Mouse (Mus musculus) midbrain, embryonic 16.5 days (tissue): Measurements from ENCODE around the gene Gys1. TPM values are rescaled to one million over a fixed set of nuclear protein-coding genes. Genes with fewer than 3 reads are reported as not detected.

Source experiments
- ATAC-seq: fragments of 200-750 bp; cut with Nextera tagmentation; 2 replicates; pipeline ENCODE4 v1.8.0; 2017; ENCODE audit warnings: moderate TSS enrichment
- H3K27ac ChIP-seq: fragments of 300-500 bp; sonication (generic); 2 replicates; pipeline ENCODE4 v1.5.1; 2014; ENCODE audit warnings: mild to moderate bottlenecking, low read length, mixed read lengths
- H3K27me3 ChIP-seq: fragments of 300-500 bp; sonication (generic); 2 replicates; pipeline ENCODE4 v1.6.1; 2014; ENCODE audit warnings: low read depth, low read length, mixed read lengths; ENCODE audit not compliant: control insufficient read depth, insufficient read depth
- H3K36me3 ChIP-seq: fragments of 300-500 bp; sonication (generic); 2 replicates; pipeline ENCODE4 v1.6.1; 2014; ENCODE audit warnings: mild to moderate bottlenecking, low read length, moderate library complexity, mixed read lengths; ENCODE audit not compliant: control insufficient read depth, insufficient read depth
- H3K4me1 ChIP-seq: fragments of 300-500 bp; sonication (generic); 2 replicates; pipeline ENCODE4 v1.6.1; 2014; ENCODE audit warnings: mild to moderate bottlenecking, low read length, mixed read lengths; ENCODE audit not compliant: control insufficient read depth, insufficient read depth
- H3K4me2 ChIP-seq: fragments of 300-500 bp; sonication (generic); 2 replicates; pipeline ENCODE4 v1.6.1; 2014; ENCODE audit warnings: mild to moderate bottlenecking, low read length, mixed read lengths
- H3K4me3 ChIP-seq: fragments of 300-500 bp; sonication (generic); 2 replicates; pipeline ENCODE4 v1.5.1; 2014; ENCODE audit warnings: low read depth, mild to moderate bottlenecking, low read length, moderate library complexity, mixed read lengths
- H3K9ac ChIP-seq: fragments of 300-500 bp; sonication (generic); 2 replicates; pipeline ENCODE4 v1.6.1; 2014; ENCODE audit warnings: low read depth, low read length, mixed read lengths
- H3K9me3 ChIP-seq: fragments of 300-500 bp; sonication (generic); replicated peaks from 2 replicates; pipeline ENCODE4 v1.6.1; 2014; ENCODE audit warnings: mild to moderate bottlenecking, low read length, mixed read lengths; ENCODE audit not compliant: control insufficient read depth, poor library complexity, severe bottlenecking
- WGBS: fragments of 180-500 bp; shearing (Covaris S2); extraction: QIAGEN DNeasy Blood & Tissue Kit; methylation state at CpG from one replicate; pipeline ENCODE4 v1.1.7; 2014; 5-methylcytosine and 5-hydroxymethylcytosine counted together
- polyA plus RNA-seq: library from polyadenylated mRNA; unstranded; fragments of >200 nt; fragmentation: Nextera tagmentation; extraction: Ambion mirVana; gene quantifications from 2 replicates; pipeline ENCODE4 v1.2.1, GENCODE M21; 2015

The Gys1 gene
- polyA plus RNA-seq, 1 experiment from 2014 or later, result 21.8 TPM

DNA sequence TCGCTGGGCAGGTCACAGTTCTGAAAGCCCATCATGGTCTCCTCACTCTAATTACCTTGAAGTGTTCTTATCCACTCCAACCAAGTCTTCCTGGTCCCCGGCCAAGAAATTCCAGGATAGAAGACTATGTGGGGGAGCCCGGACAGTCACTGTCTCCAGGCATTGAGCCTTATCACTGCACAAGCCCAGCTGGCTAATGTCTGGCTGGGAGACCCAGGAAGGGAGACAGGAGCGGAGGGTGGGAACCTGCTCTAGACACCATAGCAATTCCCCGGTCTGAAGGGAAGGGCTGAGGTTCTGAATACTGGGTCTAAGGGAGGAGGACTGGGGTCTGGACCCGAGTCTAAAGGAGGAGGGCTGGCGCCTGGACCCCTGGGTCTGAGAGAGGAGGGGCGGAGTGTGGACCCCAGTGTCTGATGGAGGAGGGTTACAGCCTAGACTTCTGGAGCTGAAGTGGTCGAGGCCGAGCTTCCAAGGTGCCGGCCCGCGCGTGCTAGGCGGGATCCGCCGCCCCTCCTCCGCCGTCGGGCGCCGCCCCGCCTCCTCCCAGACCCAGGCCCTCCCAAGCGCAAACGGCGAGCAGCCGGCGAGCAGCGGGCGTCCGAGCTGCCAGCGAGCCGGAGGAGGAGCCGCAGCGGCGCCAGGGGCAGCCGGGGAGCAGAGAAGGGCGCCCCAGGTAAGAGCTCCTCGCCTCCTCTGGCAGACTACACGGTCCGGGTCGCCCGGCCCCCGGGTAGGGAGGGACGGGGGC is 21.4 kb upstream of the Gys1 start, which contains the start of gene Ntf5:
Ntf5 (plus strand) TSS at position 583 of the 751 bp plus-strand sequence.
- H3K27ac ChIP-seq, result no peak within 1 kb of the TSS
- H3K4me1 ChIP-seq, result peaks cover 7% of the 10 kb centered on the region
- H3K9me3 ChIP-seq, result no peaks in the 10 kb centered on the region
- H3K36me3 ChIP-seq, result no peaks in the 10 kb centered on the region
- H3K4me3 ChIP-seq, result peak within 1 kb of the TSS; percentile 51
- 7% methylated on average over 16 of the region's 45 CpGs for WGBS
- peak within 1 kb of the TSS; percentile 87 for H3K4me2 ChIP-seq
- peak; percentile 50 for ATAC-seq
- H3K27me3 ChIP-seq, result peaks cover 93% of the 10 kb centered on the region
- peak within 1 kb of the TSS; percentile 67 for H3K9ac ChIP-seq

DNA sequence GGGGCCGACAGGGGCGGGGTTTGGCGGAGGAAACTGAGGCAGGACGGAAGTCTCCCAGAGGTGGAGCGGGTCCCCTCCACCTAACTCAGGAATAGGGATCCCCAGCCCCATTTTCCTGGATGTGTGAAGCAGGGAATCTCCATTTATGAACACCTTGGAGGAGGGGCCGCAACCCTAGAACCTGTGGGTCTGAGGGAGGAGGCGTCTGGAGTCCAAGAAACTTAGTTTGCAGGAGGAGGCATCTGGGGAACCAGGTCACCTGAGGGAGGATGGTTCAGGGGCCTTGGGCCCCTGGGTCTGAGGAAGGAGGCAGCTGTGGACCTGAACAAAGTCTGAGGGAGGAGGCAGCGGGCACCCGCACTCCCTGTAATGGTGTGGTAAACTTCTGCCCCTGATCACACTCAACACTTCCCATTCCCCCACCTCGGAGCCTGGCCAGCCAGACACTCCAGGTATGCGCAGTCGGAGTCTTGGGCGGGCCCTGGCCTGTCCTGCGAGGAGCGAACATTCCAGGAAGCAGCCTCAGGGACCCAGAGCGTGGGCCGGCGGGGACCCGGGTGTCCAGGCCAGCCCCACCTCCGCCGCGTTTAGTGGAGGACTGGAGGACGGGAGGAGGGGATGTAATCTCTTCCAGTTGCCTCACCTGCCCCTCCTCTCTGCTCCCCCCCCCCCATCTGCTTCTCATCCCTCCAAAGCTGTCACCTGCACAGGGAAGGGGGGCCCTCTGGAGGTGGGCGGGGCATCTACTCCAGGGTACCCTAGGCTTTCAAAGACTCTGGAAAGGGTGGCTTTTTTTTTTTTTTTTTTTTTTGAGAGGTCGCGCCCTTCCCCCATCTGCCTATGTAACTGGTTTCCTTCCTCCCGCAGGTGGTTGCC is 20.5 kb upstream of the Gys1 start:
- H3K9me3 ChIP-seq, result no peaks in the 10 kb centered on the region
- no peak for ATAC-seq
- H3K4me1 ChIP-seq, result peaks cover 7% of the 10 kb centered on the region
- peak overlapping the region; percentile 87 for H3K4me2 ChIP-seq
- H3K27me3 ChIP-seq, result peaks cover 93% of the 10 kb centered on the region
- WGBS, result 2% methylated on average over 23 of the region's 27 CpGs
- no peak overlapping the region for H3K27ac ChIP-seq
- peak overlapping the region; percentile 67 for H3K9ac ChIP-seq
- H3K4me3 ChIP-seq, result peak overlapping the region; percentile 51
- H3K36me3 ChIP-seq, result no peaks in the 10 kb centered on the region

- no peaks in the 10 kb centered on the region for H3K9me3 ChIP-seq
- no peak overlapping the region for H3K4me2 ChIP-seq
- H3K27me3 ChIP-seq, result peaks cover 91% of the 10 kb centered on the region
- WGBS, result 42% methylated on average over 12 of the region's 12 CpGs
- no peak overlapping the region for H3K4me3 ChIP-seq
- H3K36me3 ChIP-seq, result no peaks in the 10 kb centered on the region
- no peak overlapping the region for H3K9ac ChIP-seq
- H3K27ac ChIP-seq, result no peak overlapping the region
- ATAC-seq, result no peak
- H3K4me1 ChIP-seq, result peaks cover 7% of the 10 kb centered on the region
These were observed 19.9 kb upstream of the Gys1 start for GRCm38 (mm10) chr7:45414740-45415224.

- Histone ChIP-seq H3K9ac (no peak overlapping the region), H3K27me3 (peaks cover 91% of the 10 kb centered on the region), H3K9me3 (no peaks in the 10 kb centered on the region), H3K36me3 (no peaks in the 10 kb centered on the region; the same call in 1 of the 2 replicates), H3K4me2 (peak overlapping the region; percentile 33), H3K27ac (no peak overlapping the region), H3K4me3 (no peak overlapping the region), H3K4me1 (peaks cover 7% of the 10 kb centered on the region)
- 14% methylated on average over 37 of the region's 37 CpGs for WGBS
- no peak for ATAC-seq
These were observed 19.0 kb upstream of the Gys1 start for GRCm38 (mm10) chr7:45415636-45416035.

DNA sequence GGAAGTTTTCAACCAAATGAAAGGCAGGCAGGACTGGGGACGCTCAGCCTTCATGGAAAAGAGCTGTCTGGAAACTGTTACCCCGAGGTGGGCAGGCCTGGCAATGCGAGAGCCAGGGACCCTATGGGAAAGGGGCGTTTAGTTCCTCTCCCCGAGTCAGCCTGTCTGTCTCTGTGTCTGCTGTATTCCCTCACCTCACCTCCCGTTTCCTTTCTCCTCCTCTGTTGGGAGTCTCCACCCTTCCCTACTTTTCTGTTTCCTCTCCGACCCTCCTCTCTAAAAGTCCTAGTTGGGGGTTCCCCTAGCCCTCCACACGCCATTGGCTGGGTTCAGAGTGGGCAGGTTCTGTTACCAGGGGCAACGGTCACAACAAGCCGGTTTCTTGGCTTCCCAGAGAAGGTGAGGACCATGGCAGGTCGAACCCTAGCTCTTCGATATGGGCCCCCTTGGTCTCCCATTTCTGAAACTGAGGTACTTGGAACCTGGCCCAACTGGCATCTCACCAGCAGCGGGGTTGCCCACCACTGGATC is 16.6 kb upstream of the Gys1 start:
- peaks cover 7% of the 10 kb centered on the region for H3K4me1 ChIP-seq
- H3K4me3 ChIP-seq, result no peak overlapping the region
- H3K27ac ChIP-seq, result no peak overlapping the region
- ATAC-seq, result no peak
- H3K9ac ChIP-seq, result no peak overlapping the region
- H3K9me3 ChIP-seq, result no peaks in the 10 kb centered on the region
- peaks cover 78% of the 10 kb centered on the region for H3K27me3 ChIP-seq
- H3K4me2 ChIP-seq, result no peak overlapping the region
- H3K36me3 ChIP-seq, result peaks cover 18% of the 10 kb centered on the region
- 14% methylated on average over 13 of the region's 13 CpGs for WGBS

DNA sequence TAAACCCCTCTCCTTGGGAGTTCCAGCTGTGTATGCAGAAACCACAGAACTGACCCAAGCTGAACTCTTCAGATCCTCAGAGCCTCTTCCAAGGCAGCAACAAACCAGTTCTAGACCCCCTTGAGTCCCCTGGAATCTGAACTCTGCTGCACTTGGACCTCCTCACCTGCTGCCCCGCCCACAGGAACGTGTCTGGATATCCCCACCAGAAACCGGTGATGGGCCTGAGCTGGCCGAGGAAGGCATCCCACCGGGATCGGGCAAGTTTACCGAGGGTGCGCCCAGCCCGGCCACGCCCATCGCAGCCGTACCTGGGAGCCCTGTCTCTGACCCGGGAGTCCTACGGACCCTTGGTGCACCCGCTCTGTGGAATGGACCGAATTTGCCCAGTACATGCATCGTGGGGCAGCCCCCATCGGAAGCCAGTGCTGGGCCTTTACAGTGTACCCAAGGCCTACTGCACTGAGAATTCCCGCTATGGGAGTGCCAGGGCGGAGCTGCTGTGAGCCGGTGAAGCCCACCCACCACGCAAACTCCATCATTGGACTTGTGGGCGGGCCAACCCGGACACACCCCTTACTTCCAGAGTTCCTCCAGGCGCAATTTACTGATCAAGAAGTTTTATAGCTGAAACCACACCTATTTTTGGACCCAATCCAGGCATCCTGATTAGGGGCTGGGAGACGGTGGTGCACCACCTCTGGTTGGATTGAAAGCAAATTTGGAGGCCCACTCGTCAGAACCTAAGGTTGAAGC is 14.6 kb upstream of the Gys1 start:
- H3K27me3 ChIP-seq, result peaks cover 58% of the 10 kb centered on the region
- 13% methylated on average over 27 of the region's 27 CpGs for WGBS
- H3K9me3 ChIP-seq, result no peaks in the 10 kb centered on the region
- H3K36me3 ChIP-seq, result peaks cover 36% of the 10 kb centered on the region
- H3K4me2 ChIP-seq, result no peak overlapping the region
- H3K4me1 ChIP-seq, result no peaks in the 10 kb centered on the region
- H3K4me3 ChIP-seq, result no peak overlapping the region
- no peak overlapping the region for H3K27ac ChIP-seq
- no peak for ATAC-seq
- no peak overlapping the region for H3K9ac ChIP-seq

DNA sequence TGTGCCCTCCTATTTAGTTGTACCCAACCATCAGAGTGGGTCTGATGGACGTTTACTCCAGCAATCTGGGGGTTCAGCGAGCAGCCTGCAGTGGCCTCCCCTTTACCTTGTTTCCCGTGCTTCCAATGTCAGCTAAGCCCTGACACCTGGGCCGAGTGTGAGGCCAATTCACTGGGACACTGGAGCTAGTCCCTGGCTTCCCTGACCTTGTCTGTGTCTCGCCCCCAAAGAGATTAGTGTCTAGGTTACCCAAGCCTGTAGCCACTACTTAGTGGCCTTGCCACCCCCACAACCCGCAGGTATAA is 14.1 kb upstream of the Gys1 start, which contains the start of gene Lhb:
Lhb (plus strand) TSS at position 206 of the 305 bp plus-strand sequence.
- no peak within 1 kb of the TSS for H3K9ac ChIP-seq
- H3K36me3 ChIP-seq, result peaks cover 40% of the 10 kb centered on the region
- no peak within 1 kb of the TSS for H3K4me2 ChIP-seq
- no peak within 1 kb of the TSS for H3K27ac ChIP-seq
- ATAC-seq, result no peak
- 49% methylated on average over 6 of the region's 6 CpGs for WGBS
- no peaks in the 10 kb centered on the region for H3K4me1 ChIP-seq
- H3K27me3 ChIP-seq, result peaks cover 53% of the 10 kb centered on the region
- no peak within 1 kb of the TSS for H3K4me3 ChIP-seq
- no peaks in the 10 kb centered on the region for H3K9me3 ChIP-seq

DNA sequence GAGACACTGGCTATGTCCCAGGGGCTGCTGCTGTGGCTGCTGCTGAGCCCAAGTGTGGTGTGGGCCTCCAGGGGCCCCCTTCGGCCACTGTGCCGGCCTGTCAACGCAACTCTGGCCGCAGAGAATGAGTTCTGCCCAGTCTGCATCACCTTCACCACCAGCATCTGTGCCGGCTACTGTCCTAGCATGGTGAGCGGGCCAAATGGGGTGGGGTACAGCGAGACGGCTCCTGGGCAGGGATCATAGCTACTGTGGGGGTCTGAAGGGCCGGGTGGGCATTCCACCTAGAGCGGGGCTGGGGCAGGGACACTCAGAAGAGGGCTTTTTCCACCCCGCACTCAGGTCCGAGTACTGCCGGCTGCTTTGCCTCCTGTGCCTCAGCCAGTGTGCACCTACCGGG is 13.4 kb upstream of the Gys1 start:
- H3K27ac ChIP-seq, result no peak overlapping the region
- no peak overlapping the region for H3K4me3 ChIP-seq
- H3K27me3 ChIP-seq, result peaks cover 46% of the 10 kb centered on the region
- no peaks in the 10 kb centered on the region for H3K9me3 ChIP-seq
- WGBS, result 94% methylated on average over 14 of the region's 14 CpGs
- no peaks in the 10 kb centered on the region for H3K4me1 ChIP-seq
- peaks cover 40% of the 10 kb centered on the region for H3K36me3 ChIP-seq
- no peak overlapping the region for H3K9ac ChIP-seq
- no peak overlapping the region for H3K4me2 ChIP-seq
- no peak for ATAC-seq
